Mouse (Mus musculus) brain, embryonic 18.5 days (tissue): ENCODE data around the gene H2-M10.2.
"Not testable (repeated sequence)": the region's sequence is repeated elsewhere in the genome, so short reads cannot be mapped to it uniquely, and the experiment has no call there.

Experiments
- DNase-seq: peaks from one replicate; pipeline ENCODE4 v3.0.0-alpha.2; 2012; ENCODE audit warnings: low read depth, low spot score

Gene H2-M10.2

GRCm38 (mm10) chr17:36252250-36252876, 33.9 kb downstream of the H2-M10.2 start:
- no peak for DNase-seq

DNA sequence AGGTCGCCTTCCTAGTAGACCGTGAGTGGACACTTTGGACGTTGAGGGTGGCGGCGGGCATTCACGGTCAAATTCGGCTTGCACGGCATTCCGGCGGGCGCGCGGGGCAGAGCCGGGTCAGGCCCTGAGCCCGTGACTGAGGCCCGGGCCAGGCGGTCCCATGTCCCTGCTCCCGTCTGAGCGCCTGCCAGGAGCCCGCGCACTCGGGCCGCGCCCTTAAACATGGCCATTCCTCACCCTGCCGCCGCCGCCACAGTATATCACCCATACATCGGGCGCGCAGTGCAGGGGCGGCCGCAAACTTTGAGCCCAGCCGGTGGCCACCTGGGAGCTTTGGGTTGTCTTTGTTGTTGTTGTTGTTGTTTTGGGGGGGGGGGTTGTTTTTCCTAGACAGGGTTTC, 37.4 kb downstream of the H2-M10.2 start:
- no peak for DNase-seq

- no peak for DNase-seq
These were observed 40.5 kb downstream of the H2-M10.2 start for GRCm38 (mm10) chr17:36245741-36246140.

DNA sequence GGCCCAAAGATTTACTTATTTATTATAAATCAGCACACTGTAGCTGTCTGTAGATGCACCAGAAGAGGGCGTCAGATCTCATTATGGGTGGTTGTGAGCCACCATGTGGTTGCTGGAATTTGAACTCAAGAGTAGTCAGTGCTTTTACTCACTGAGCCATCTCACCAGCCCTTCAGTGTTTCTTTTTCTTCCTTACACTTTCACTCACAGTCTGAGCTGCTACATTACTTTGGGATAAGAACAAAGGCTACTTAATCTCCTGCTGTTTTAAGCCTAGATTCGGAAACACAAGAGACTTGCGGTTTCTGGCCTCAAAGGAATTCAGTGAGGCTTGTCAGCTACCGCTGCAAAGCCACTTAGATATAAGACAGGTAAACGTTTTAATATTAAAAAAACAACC, 42.3 kb downstream of the H2-M10.2 start:
- no peak for DNase-seq

DNA sequence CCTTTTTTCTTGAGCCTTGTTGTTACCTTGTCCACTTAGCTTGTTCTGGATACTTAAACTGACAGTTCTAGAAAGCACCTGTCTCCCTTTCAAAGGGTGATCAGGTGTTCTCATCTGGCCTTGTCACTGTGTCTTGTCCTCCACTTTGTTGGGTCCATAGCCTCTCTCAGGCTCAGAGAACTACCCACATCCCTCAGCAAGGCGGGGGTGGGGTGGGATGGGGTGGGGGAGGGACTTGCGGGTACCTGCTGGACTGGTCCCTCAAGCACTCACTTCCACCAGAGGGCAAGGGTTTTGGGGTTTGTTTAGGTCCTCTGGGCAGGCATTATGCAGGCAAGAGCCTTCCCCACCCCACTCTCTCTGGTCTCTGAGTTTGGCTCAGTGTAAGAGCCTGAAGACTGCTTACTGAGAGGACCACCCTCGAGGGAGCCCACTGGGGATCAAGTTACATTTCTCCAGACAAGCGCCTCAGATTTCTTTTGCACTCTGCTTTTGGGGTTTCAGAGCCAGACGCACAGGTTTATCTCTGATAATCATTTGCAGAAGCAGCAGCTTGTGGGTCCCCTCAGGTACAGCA, 45.6 kb downstream of the H2-M10.2 start:
- DNase-seq = no peak

DNA sequence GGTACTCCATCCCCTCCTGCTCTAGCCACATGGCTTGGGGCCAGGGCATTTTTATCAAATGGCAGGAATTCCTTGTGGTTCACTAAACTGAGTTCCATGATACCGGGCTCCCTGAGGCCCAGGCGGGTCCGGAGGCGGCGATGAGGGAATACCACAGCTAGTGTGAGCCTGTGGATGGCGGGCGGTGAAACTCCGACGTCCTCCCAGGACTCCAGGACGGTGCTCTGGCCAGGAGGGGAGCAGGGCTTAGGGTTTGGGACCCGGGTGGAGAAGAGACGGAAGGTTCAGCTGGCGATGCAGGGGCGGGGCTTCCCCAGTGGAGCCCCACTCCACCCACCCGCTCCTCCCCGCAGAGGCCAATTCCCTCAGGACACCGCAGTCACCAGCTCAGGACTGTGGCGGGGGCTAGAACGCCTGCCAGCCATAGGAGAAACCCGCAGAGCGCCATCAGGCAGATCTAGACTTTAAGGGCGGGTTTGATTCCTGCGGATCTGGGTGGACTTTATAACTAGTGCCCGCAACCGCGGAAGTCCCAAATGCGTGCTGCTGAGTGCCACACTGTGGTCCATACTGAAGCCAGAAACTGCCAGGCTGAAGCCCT, 48.9 kb downstream of the H2-M10.2 start:
- no peak for DNase-seq

- not testable (repeated sequence) for DNase-seq
These were observed 51.0 kb downstream of the H2-M10.2 start for GRCm38 (mm10) chr17:36235300-36235699.
